Mouse (Mus musculus): ENCODE data around the gene Srrt. TPM values are rescaled to one million over a fixed set of nuclear protein-coding genes. Genes with fewer than 3 reads are reported as not detected.
A peak's percentile ranks its signal among the peaks of the same experiment; 100 is the strongest.
"Not testable (repeated sequence)": the region's sequence is repeated elsewhere in the genome, so short reads cannot be mapped to it uniquely, and the experiment has no call there.

Srrt gene
- polyA plus RNA-seq, 1 experiment, result 216 TPM

DNA sequence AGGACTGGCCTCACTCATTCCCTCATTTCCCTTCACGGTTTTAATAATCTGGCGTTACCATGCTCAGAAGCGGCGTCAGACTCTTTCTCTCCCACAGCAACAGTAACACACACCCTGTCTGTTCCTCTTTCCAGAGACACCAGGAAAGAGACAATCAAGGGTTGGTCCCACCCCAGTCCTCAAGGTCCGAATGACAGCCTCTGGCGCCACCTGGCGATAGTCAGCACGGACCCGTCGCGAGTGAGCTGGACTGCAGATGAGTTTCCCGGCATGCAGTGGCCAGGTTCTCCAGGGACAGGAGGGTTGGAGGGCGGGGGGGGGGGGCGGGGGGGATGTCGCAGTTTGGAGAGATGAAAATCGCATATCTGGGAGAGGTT is 20.8 kb downstream of the Srrt start:
- TF ChIP-seq CTCF (IDR thresholded peaks at IDR 0.05; ENCODE audit: borderline replicate concordance, extremely low read depth, insufficient read depth, insufficient read length) (peak; percentile 91), POLR2A (IDR thresholded peaks at IDR 0.05; ENCODE audit: borderline replicate concordance, extremely low read depth, insufficient read depth, insufficient read length, poor library complexity, severe bottlenecking) (no peak)
- peak; percentile 94 for DNase-seq (ENCODE audit: low read depth)

DNA sequence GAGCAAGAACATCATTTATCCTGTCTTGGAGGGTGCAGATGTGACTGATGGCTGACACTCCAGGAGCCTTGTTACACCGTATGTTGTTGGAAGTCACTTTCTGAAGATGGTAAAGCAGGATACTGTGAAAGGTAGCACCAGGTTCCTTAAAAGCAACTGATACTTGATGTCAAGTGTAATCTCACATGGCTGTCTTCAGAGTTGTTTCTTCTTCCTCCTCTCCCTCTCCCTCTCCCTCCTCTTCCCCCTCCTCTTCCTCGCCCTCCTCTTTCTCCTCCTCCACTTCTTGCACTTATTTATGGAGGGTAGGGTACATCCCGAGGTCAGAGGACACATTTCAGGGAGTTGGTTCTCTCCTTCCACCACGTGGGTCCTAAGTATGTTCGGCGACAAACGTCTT is 21.5 kb downstream of the Srrt start:
- DNase-seq (ENCODE audit: low read depth), result no peak
- no peak for TF ChIP-seq CTCF (IDR thresholded peaks at IDR 0.05; ENCODE audit: borderline replicate concordance, extremely low read depth, insufficient read depth, insufficient read length)

DNA sequence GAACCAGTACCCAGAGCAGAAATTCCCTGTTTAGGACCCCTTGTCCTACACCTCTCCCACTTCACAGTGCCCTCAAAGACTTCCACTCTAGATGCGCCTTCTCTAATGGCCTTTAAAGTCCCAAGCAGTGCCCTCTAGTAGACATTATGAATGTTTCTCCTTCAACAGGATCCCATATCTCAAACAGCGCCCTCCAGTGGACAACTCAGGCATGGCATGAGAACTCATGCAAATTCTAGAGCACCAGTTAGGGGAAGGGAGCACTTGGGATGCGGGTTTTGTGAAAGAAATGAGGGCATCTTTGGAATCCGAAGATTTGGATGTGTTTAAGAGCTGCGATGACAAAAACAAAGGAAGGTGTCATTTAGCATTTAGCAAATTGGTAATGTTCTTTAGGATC is 22.4 kb downstream of the Srrt start:
- peak; percentile 64; the same call in 1 of the 2 replicates for TF ChIP-seq CTCF (IDR thresholded peaks at IDR 0.05; ENCODE audit: borderline replicate concordance, extremely low read depth, insufficient read depth, insufficient read length)
- no peak for TF ChIP-seq POLR2A (IDR thresholded peaks at IDR 0.05; ENCODE audit: borderline replicate concordance, extremely low read depth, insufficient read depth, insufficient read length, poor library complexity, severe bottlenecking)
- DNase-seq (ENCODE audit: low read depth), result no peak

DNA sequence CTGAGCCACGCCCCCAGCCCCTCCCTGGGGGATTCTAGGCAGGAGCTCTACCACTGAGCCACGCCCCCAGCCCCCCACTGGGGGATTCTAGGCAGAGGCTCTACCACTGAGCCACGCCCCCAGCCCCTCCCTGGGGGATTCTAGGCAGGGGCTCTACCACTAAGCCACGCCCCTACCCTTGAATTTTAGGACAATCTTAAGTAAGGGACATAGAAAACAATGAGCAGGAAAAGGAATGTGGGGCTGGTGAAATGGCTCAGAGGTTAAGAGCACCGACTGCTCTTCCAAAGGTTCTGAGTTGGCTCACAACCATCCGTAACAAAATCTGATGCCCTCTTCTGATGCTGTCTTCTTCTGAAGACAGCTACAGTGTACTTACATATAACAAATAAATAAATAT is 23.1 kb downstream of the Srrt start:
- not testable (repeated sequence) for DNase-seq (ENCODE audit: low read depth)

DNA sequence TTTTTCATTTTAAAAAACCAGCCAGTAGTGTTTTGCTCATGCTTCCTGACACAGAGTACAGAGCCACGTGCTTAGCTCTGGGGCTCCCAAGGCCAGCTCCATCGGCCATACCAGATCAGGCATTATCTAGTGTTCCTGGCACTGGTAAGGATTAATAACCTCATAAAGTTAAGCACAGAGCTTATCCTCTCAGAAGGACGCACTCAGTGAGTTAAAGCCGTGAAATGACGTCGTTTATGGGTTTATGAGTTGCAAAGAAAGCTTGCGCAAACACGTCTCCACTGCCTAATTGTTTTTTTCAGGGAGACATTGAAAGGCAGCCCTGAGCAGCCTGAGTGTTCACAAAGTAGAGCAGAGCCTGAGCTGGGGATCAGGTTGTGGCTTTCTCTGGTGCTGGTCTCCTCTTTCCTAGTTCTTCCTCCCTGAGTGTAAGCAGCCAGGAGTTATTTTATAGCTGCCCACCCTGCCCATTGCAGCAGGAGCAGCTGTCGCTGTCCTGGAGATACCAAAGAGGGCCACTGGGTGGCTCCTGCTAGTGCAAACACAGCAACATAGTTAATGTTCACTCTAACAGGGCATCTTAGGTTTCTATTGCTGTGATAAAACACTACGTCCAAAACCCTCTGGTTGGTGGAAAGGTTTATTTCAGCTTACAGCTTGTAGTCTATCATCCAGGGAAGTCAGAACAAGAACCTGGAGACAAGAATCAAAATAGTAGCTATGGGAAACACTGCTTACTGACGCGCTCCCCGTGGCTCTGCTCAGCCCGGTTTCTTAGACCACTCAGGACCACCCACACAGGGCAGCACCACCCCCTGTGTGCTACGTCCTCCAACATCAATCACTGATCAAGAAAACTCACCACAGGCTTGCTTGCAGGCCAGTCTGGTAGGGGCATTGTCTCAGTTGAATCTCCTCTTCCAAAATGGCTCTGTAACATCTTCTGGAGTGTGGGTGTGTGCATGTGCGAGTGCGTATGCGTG is 29.8 kb downstream of the Srrt start:
- DNase-seq (ENCODE audit: low read depth), result peak; percentile 59
- TF ChIP-seq POLR2A (IDR thresholded peaks at IDR 0.05; ENCODE audit: borderline replicate concordance, extremely low read depth, insufficient read depth, insufficient read length, poor library complexity, severe bottlenecking), result no peak
- TF ChIP-seq CTCF (IDR thresholded peaks at IDR 0.05; ENCODE audit: borderline replicate concordance, extremely low read depth, insufficient read depth, insufficient read length), result peak; percentile 70; the same call in 1 of the 2 replicates

DNA sequence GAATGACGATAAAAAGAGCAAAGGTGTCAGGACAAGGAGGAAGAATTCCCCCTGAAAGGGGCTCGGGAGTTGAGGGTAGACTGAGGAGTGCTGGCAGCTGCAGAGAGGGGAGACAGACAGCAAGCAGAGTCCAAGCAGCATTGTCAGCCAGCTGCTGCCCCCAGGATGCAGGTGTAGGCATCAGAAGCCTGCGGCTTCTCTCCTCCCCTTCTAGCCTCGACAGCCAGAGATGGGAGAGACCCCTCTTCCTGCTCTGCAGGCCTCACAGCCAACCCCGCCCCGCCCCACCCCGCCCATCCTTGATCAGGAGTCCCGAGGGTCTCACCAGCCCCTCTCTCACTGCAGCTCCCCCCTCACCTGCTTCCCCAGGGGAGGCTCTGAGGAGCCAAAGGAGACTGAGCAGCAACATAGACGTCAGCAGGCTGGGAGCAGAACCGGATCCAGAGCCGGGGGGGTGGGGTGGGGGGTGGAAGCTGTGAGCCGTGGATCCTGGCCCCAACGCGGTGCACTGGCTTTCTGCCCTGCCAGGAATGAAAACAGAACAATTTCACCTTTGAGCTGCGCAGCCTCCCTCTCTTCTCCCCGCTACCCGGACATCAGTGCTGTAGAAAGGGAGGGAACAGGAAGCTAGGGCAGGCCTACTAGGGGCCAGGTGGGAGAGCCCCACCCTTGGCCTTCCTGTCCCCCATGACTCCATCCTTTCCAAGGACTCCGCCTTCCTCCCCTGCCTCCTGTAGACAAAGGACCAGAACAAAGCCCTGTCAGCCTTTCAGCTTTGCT is 39.2 kb downstream of the Srrt start:
- TF ChIP-seq CTCF (IDR thresholded peaks at IDR 0.05; ENCODE audit: borderline replicate concordance, extremely low read depth, insufficient read depth, insufficient read length), result no peak
- no peak for TF ChIP-seq POLR2A (IDR thresholded peaks at IDR 0.05; ENCODE audit: borderline replicate concordance, extremely low read depth, insufficient read depth, insufficient read length, poor library complexity, severe bottlenecking)
- DNase-seq (ENCODE audit: low read depth), result no peak

DNA sequence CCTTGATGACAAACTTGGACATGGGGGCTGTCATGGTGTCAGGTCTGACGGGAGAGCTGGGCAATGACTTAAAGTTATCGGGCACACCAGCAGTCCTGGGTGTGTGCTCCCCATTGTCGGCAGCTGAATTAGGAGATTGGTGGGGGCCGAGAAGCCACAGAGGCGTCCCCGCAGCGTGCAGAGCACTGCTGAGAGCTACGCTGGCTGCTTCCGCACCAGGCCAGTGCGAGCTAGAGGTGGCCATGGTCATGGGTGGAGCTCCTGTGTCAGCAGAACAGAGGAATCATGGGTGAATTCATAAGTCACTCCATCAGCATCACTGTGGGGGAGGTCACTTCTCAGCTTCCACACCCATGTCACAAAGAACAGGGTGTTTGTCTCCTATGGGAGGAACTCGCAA is 42.7 kb downstream of the Srrt start:
- DNase-seq (ENCODE audit: low read depth), result no peak
- TF ChIP-seq POLR2A (IDR thresholded peaks at IDR 0.05; ENCODE audit: borderline replicate concordance, extremely low read depth, insufficient read depth, insufficient read length, poor library complexity, severe bottlenecking) (no peak), CTCF (IDR thresholded peaks at IDR 0.05; ENCODE audit: borderline replicate concordance, extremely low read depth, insufficient read depth, insufficient read length) (no peak)

DNA sequence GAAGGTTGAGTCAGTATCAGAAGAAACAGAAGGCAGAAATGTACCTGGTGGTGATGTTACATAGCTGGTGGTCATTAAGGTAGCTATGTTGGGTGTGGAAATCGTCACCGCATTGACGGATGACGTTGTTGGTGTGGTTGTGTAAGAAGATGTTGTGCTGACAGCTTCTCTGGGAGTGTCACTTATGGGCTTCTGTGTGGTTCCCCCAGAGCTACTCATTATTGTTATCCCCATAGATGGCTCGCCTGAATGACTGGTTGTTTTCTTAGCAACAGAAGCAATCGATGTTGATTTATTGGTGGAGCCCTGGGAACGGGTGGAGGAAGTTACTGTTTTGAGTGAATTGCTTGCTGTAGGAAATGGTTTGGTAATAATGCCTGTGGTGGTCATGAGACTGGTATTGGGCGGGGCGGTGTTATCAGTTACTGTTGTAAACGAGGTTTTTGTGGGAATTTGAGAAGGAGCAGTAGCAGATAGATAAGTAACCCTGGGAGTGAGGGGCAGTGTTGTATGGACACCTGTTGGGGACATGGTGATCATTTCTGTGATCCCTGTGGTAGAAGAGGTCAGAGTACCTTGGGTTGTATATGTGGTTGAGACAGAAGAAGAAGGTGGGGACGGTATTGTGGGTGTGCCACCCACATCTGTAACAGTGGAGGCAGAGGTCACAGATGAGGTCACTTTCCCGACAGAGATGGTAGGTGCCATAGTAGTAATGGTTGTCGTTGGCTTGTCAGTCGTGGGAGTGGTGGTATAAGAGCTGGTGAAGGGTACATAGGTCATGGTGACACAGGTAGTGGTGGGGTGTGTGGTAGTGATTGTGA is 43.4 kb downstream of the Srrt start:
- TF ChIP-seq POLR2A (IDR thresholded peaks at IDR 0.05; ENCODE audit: borderline replicate concordance, extremely low read depth, insufficient read depth, insufficient read length, poor library complexity, severe bottlenecking) (no peak), CTCF (IDR thresholded peaks at IDR 0.05; ENCODE audit: borderline replicate concordance, extremely low read depth, insufficient read depth, insufficient read length) (no peak)
- no peak for DNase-seq (ENCODE audit: low read depth)

Other genes with a start within 250 kb of the Srrt start
- gene Serpine1, start 235.4 kb downstream of the Srrt start, polyA plus RNA-seq (2012; rRNA removed), result 2.1 and 2.6 TPM in 2 replicates
- 1.2 and 2.2 TPM in 2 replicates for gene Trim56, start 191.5 kb downstream of the Srrt start, polyA plus RNA-seq (2012; rRNA removed)
- 0.05 and 0.08 TPM in 2 replicates for gene Muc3, start 158.4 kb downstream of the Srrt start, polyA plus RNA-seq (2012; rRNA removed)
- 0.87 and 1.4 TPM in 2 replicates for gene Muc3a, start 95.3 kb downstream of the Srrt start, polyA plus RNA-seq (2012; rRNA removed)
- gene Ache, start 20.2 kb downstream of the Srrt start, polyA plus RNA-seq (2012; rRNA removed), result 18.8 and 32.5 TPM in 2 replicates
- gene Ufsp1, start 13.0 kb downstream of the Srrt start, polyA plus RNA-seq (2012; rRNA removed), result 10.0 and 11.9 TPM in 2 replicates
- 25.7 and 33.0 TPM in 2 replicates for gene Trip6, start 6.7 kb upstream of the Srrt start, polyA plus RNA-seq (2012; rRNA removed)
- gene Slc12a9, start 25.9 kb upstream of the Srrt start, polyA plus RNA-seq (2012; rRNA removed), result 34.0 and 34.8 TPM in 2 replicates
- gene Ephb4, start 42.4 kb upstream of the Srrt start, polyA plus RNA-seq (2012; rRNA removed), result 15.5 and 18.8 TPM in 2 replicates
- 0.20 and 0.30 TPM in 2 replicates for gene Zan, start 169.4 kb upstream of the Srrt start, polyA plus RNA-seq (2012; rRNA removed)
- 64.3 and 83.1 TPM in 2 replicates for gene Pop7, start 194.8 kb upstream of the Srrt start, polyA plus RNA-seq (2012; rRNA removed)
- gene Gigyf1, start 210.9 kb upstream of the Srrt start, polyA plus RNA-seq (2012; rRNA removed), result 56.9 and 57.9 TPM in 2 replicates
- gene Epo, start 225.6 kb upstream of the Srrt start, polyA plus RNA-seq (2012; rRNA removed), result not detected in 2 replicates
- 1,055 and 1,401 TPM in 2 replicates for gene Gnb2, start 225.8 kb upstream of the Srrt start, polyA plus RNA-seq (2012; rRNA removed)
- 298 and 316 TPM in 2 replicates for gene Actl6b, start 245.8 kb upstream of the Srrt start, polyA plus RNA-seq (2012; rRNA removed)

All from brain, embryonic 14.5 days (tissue).